Mouse (Mus musculus): ENCODE data around the gene Amt.
A peak's percentile ranks its signal among the peaks of the same experiment; 100 is the strongest.
"Not testable (repeated sequence)": the region's sequence is repeated elsewhere in the genome, so short reads cannot be mapped to it uniquely, and the experiment has no call there.

The Amt gene

DNA sequence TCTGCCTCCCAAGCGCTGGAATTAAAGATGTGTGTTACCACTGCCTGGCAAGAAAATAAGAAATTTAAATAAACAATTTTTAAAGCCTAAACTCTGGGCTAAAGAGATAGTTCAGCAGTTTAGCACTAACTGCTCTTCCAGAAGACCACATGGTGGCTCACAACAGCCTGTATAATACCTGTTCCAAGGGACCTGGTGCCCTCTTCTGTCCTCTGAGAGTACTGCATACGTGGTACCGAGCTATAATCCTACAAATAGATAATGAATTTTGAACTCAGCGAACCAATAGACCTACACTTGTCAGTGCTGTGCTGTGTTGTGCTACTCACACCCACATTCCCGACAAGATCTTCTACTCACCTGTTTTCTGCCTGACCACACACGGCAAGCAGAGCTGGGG is 12.2 kb upstream of the Amt start:
- peak; percentile 55 for DNase-seq

DNA sequence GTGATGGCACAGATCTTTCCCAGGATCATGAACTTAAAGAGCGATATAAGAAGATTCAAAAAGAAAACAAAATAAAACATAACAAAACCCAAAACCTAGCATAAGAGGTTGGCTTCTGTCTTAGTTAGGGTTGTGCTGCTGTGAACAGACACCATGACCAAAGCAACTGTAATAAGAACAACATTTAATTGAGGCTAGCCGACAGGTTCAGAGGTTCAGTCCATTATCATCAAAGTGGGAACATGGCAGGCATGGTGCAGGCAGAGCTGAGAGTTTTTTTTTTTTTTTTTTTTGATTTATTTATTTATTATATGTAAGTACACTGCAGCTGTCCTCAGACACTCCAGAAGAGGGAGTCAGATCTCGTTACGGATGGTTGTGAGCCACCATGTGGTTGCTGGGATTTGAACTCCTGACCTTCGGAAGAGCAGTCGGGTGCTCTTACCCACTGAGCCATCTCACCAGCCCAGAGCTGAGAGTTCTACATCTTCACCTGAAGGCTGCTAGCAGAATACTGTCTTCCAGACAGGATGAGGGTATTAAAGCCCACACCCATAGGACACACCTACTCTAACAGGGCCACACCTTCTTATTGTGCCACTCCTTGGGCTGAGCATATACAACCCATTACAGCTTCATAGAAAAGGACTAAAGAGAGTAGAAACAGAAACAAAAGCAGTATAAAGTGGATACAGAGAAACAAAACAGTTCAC is 9.0 kb upstream of the Amt start:
- not testable (repeated sequence) for DNase-seq

DNA sequence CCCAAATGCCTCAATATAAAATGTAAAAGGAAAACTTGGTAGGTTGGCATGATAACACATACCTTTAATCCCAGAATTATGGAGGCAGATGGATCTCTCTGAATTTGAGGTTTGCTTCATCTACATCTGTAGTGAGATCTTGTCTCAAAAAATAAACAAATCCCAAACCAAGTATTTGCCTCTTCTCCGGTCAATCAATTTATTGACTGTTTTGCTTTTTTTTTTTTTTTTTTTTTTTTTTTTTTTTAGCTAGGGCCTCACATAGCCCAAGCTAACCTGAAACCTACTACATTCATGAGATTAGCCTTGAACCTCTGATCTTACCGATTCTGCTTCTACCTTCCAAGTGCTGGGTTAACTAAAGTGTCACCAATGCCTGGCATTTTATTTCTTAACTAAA is 7.3 kb upstream of the Amt start:
- DNase-seq: no peak

DNA sequence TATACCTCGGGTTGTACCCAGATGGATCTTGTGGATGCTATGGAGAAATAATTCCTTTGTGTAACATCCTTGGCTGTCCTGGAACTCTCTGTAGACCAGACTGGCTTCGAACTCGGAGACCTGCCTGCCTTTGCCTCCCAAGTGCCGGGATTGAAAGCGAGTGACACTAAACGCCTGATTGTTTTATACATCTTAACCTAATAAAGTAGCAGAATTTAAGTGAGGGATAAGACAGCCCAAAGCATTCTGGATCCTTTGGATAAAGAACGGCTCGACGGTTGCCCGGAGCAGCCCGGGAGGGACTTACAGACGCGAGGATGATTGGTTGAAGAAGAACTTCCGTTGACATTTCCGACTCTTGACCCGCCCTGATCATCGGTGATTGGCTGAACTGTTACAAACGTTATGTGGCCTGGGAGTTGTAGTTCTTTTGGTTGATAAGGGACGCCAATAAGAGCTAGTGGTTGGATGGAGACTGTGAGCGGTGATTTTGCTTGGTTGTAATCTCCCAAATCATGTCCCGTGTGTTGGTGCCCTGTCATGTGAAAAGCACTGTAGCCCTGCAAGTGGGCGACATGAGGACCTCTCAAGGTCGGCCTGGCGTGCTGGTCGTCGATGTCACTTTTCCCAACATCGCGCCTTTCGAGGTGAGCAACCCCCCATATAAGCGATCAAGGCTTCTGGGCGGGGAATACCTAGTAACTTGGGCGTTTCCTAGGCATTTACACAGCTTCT is 6.5 kb upstream of the Amt start, which contains the start of gene Nicn1:
TSS of gene Nicn1 (plus strand) at position 414 of the 735 bp plus-strand sequence.
- peak; percentile 93 for DNase-seq

DNA sequence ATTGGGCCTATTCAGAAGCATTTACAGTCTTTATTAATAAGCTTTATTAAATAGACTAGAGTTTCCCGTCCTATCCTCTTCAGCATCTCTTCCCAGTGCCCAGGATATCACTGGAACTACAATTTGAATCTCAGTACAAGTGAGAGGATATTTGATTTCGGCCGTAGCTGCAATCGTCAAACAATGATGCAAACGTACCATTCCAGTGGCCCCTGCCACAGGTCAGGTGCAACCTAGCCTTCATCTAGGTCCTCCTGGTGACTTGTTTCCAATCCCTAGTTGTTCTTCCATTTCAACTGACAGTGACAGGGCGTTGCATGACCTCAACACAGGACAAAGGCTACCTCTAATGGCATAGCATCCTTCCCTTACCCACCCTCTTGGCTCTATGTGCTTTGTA is 5.9 kb upstream of the Amt start:
- no peak for DNase-seq

DNA sequence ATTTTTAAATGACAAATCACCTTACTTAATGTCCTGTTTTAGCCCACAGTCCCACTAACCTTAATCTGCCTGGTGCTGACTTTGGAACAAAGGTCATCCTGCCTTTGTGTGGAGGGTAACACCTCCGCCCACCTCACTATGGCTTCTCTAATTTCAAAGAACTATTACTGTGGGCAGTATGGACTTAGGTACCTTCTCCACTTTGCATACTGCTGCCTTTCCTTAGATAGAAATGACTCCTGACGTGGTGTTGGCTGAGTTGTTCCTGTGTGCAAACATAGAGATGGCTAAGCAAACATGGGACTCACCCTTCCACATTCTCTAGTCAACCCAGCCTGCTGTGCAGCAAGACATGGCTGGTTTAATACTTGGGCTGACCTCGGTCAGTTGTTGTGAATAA is 5.2 kb downstream of the Amt start:
- DNase-seq: no peak

DNA sequence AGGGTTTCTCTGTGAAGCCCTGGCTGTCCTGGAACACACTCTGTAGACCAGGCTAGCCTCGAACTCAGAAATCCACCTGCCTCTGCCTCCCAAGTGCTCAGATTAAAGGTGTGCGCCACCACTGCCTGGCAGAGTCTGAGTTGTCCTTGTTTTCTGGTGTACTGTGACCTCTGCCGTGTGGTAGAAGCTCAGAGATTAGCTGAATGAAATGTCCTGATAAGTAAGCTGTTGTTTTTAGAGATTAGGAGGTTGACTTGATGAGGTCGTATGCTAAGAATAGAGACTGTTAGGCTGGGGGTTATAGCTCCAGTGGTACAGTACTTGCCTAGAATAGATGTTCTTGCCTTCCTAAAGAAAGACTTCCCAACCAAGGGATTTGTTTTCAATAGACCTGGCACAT is 8.1 kb downstream of the Amt start:
- no peak for DNase-seq

DNA sequence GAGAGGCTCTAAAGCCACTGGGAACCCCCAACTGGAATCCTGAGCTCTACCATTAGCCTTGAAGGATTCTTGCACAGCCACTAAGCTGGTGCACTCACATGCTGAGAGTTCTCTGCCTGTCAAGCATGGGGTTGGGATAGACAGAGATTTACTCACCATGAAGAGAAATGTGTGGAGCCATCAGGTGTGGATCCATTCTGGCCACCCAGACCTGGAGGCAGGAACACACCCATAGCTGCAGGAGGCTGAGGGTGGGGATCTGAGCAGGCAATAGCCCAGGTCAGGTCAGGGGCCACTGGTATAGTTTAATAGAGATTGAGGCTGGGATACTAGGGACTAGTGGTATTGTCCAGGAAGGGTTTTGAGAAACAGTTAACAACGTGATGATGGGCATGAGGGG is 8.5 kb downstream of the Amt start:
- DNase-seq: peak; percentile 56

DNA sequence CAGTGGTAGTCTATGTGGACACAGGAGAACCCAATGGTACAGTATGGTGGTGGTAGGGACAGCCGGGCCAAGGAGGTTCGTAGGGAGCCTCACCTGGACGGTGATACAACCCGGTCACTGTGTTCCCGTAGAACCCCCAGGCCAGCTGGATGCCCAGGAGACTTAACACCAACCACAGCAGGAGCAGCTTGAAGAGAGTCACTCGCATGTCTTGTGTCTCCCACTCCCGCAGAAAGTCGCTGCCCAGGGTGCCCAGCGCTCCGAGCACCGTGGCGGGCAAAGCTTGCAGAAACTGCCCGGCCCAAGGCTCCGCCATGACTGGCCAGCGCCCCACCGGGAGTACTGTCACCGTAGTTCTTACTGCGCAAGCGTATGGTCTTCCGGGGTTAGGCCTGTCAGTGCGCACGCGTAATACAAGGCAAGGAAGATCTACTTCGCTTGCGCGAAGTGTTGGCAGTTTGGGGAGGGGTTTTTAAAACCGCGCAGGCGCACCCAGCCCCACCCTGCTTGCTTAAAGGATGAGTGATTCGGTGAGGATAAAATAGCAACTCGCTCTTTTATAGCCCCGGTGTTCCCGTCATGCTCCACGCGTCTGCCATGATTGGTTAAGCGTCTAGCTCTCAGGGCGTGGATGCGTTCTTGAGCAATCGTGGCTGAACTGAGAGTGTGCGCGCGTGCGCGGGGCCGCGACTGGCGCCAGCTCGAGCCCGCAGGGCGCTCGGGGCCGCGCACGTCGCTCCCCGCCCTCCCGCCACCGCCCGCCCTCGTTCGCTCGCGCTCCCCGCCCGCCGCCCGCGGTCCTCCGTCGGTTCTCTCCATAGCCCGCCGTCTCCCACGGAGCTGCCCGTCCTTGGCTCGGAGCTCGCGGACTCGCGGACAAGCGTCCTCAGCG is 9.2 kb downstream of the Amt start, which contains the start of the genes Rhoa and Tcta:
TSS of gene Rhoa (plus strand) at position 501 of the 892 bp plus-strand sequence.
TSS of gene Tcta (minus strand) at position 532 of the 892 bp plus-strand sequence.
- peak; percentile 100 for DNase-seq

DNA sequence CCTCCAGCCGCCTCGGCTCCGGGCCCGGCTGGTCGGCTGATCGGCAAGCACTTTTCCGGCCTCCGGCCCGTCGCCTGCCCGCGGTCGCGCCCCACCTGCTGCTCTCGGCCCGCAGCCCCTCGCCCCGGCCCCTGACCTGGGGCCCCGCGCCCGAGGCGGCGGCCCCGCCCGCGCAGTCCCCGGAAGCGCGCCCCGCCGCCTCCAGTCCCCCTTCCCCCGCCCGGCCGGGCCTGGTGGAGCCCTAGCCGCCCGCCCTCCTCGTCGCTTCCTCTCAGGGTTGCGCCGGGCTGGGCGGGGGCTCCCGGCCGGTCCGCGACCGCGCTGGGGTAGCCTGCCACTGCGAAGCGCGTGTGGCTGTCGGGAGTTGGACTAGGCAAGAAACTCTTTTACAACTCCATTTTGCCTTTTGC is 9.9 kb downstream of the Amt start:
- no peak for DNase-seq

DNA sequence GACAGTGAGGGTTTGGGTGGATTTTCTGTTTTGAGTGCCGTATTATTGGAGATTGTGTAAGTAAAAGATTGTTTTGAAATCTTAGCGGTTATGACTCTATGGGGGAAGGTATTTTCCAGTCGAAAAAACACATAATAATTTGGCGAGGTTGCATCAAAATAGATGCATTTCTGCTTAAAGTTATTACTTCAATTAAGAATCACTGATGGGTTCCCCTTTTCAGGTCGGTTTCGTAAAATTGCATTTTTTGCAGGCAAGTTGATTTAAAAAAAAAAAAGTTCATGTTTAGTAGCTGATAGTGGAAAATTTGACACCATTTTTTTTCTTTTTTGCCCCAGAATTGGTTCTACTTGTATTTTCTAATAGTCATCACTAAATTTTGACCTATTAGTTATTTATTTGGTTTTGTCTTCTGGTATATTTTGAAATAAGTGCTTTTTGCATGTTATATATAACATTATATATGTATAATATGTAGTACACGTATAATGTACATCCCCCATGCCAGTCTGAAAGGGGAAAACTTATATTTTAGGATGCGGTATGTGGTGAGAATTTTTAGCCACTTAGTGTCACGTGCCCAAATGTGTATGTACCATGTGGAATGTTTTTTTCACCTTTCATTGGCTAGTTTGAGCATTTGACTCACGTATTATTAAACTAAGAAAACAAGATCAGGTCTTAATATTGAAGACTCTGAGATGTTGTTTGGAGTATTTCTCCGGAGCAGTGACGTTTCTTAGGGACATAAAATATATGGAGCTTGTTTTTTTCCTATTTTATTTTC is 10.6 kb downstream of the Amt start:
- no peak for DNase-seq

DNA sequence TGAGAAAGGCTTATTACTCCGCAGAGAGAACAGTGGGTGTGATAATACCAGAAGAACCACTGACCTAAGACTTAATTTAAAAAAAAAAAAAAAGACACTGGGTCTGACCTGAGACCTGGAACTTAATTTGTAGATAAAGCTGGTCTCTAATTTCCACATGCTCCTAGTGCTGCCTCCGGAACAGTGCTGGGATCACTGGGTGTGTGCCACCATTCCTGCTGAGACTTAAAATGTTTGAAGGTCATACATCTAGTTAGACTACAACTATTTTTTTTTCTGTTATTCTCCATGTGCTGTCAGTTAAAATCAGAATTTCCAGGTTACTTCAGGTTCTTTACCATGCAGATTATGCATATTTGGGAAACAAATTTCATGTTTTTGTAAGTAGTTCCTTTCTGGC is 11.5 kb downstream of the Amt start:
- no peak for DNase-seq

DNA sequence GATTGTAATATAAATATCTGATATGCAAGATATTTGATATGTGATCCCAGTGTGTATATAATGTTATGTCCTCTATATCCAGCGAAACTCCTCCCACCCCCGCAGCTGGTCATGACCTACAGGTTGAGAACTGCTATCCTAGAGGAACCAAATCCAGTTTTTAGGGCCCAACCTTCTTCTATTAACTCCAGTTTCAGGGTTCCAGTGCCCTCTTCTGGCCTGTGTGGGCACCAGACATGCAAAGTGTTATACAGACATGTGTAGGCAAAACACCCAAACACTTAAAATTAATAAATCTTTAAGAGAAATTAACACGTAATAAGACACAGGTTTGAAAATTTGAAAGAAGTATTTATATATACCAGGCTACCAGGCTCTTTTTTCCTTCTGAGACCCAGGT is 20.9 kb downstream of the Amt start:
- no peak for DNase-seq

DNA sequence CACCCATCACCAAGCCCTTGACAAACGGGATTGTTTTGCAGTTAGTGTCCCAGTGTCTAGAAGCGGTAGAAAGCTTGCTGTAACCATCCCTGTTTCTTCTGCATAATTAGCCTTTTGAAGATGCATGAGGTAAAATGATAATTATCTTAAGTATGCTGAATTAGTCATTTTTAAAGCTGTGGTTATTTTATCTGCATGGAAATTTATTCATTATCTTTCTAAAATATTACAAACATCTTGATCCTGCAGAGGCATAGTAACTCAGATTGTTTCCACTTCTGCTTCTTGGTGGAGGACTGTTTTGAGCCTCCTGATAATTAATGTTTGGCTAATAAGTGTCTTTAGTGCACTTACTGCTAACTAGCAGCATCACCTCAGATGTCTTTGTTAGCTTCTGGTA is 21.8 kb downstream of the Amt start:
- DNase-seq: no peak

DNA sequence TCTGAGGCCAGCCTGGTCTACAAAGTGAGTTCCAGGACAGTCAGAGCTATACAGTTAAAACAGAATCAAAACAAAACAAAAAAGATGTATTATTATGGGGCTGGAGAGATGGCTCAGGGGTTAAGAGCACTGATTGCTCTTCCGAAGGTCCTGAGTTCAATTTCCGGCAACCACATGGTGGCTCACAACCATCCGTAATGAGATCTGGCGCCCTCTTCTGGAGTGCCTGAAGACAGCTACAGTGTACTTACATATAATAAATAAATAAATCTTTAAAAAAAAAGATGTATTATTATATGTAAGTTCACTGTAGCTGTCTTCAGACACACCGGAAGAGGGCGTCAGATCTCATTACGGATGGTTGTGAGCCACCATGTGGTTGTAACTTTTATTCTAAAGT is 25.4 kb downstream of the Amt start:
- not testable (repeated sequence) for DNase-seq

DNA sequence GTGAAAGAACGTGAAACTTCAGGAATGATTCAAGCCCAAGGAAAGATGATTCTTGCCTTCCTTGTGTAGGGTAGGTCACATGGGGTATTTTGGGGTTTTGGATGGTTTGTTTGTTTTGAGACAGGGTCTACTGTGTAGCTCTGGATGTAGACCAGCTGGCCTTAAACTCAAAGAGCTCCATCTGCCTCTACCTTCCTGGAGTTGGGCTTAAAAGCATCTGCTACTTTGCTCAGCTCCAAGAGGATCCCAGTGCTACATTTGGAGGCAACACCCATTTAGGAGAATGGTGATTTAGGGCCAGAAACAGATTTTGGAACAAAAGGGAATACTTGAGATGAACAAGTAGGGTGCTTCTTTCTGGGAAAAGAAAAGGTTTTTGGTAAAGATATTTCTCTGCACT is 28.1 kb downstream of the Amt start:
- DNase-seq: no peak

DNA sequence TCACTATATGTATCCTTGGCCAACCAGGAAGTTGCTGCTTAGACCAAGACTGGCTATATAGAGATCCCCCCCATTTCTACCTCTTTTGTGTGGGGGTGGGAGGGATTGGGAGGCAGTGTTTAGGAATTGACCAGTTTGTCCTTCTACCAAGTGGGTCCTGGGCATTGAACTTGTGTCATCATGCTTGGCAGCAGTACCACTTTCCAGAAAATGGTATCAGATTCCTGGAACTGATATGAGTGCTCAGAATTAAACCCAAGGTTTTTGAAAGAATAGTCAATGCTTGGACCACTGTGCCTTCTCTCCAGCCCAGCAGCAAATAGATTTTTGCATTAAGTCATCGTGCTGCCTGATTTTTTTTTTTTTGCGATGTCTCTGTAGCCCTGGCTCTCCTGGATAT is 29.2 kb downstream of the Amt start:
- no peak for DNase-seq

DNA sequence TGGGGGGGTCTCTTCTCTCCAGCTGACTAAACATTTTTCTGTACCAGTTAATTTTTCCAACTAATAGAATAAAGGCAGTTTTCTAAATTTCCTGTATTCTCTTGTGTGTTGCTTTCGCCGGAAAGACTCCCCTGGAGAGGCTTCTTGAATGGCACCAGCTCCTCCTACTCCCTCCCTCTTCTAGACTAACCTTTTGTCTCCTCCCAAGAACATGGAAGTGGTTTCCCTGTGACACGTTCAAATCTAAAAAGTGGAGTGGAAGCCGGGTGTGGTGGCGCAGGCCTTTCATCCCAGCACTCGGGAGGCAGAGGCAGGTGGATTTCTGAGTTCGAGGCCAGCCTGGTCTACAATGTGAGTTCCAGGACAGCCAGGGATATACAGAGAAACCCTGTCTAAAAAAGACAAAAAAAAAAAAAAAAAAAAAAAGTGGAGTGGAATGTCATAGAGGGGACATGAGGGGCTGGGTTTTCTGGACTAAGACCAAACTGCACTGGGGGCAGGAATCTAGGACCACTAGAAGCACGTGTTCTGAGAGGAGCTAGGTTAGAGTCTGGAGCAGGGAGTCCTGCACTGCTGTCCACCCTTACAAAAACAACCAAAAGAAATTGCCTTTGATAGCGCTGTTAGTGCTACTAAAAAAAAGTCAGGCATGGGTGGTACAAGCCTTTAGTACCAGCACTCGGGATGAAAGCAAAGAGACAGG is 41.3 kb downstream of the Amt start:
- DNase-seq: no peak

DNA sequence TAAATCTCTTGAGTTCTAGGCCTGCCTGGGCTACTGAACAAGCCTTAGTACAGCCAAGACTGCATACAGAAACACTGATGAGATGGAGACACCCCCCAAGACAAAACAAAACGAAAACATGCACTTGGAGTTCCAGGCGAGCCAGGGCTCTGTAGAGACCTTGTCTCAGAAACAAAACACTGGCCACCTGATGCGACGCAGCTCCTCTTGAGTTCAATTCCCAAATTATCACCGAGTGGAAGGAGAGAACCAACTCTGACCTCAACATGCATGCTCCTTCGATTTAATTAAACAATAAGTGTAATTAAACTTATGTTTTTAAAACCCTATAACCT is 41.9 kb downstream of the Amt start:
- no peak for DNase-seq

DNA sequence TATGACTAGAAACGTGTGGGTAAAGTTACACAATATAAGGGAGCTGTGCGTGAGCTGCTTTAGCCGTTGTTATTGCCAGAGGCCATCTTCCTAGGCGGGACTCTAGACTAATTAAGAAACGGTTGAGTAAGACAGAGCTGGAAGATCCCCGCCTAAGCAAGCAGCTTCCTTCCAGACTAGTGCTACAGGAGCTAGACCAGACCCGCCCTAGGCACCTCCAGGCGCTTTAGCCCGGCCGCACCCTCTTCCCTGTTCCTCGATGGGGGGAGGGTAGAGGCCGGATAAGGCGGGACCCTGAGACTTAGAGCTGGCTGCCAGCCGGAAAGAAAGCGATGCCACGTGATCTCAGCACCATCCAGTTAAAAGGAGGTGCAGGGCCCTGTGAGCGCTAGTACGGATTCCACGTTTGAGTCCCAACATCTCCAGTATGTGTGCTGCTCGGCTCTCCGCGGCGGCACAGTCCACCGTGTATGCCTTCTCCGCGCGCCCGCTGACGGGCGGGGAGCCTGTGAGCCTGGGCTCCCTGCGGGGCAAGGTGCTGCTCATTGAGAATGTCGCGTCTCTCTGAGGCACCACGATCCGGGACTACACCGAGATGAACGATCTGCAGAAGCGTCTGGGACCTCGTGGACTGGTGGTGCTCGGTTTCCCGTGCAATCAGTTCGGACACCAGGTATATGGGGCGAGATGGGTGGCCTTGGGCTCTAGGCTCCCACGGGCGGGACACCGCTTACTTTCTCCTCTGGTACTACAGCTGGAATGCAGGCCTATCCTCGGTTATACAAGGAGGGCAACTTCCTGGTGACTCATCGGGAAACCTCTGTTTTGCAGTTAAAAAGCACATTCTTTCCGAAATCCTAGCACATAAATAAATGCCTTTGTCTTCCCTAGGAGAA is 42.5 kb downstream of the Amt start, which contains the start of gene Gpx1:
TSS of gene Gpx1 (plus strand) at position 18 of the 896 bp plus-strand sequence.
- peak; percentile 86 for DNase-seq

DNA sequence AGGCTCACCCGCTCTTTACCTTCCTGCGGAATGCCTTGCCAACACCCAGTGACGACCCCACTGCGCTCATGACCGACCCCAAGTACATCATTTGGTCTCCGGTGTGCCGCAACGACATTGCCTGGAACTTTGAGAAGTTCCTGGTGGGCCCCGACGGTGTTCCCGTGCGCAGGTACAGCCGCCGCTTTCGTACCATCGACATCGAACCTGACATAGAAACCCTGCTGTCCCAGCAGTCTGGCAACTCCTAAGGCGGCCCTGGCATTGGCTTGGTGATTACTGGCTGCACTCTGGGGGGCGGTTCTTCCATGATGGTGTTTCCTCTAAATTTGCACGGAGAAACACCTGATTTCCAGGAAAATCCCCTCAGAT is 43.2 kb downstream of the Amt start:
- DNase-seq: peak; percentile 34

Data from cerebellum, adult 11-12 months (tissue).